Mouse (Mus musculus): ENCODE data around the gene Gm38392. TPM values are rescaled to one million over a fixed set of nuclear protein-coding genes. Genes with fewer than 3 reads are reported as not detected.

Gm38392 gene
- polyA plus RNA-seq, 1 experiment from 2014 or later: 0.20 TPM

DNA sequence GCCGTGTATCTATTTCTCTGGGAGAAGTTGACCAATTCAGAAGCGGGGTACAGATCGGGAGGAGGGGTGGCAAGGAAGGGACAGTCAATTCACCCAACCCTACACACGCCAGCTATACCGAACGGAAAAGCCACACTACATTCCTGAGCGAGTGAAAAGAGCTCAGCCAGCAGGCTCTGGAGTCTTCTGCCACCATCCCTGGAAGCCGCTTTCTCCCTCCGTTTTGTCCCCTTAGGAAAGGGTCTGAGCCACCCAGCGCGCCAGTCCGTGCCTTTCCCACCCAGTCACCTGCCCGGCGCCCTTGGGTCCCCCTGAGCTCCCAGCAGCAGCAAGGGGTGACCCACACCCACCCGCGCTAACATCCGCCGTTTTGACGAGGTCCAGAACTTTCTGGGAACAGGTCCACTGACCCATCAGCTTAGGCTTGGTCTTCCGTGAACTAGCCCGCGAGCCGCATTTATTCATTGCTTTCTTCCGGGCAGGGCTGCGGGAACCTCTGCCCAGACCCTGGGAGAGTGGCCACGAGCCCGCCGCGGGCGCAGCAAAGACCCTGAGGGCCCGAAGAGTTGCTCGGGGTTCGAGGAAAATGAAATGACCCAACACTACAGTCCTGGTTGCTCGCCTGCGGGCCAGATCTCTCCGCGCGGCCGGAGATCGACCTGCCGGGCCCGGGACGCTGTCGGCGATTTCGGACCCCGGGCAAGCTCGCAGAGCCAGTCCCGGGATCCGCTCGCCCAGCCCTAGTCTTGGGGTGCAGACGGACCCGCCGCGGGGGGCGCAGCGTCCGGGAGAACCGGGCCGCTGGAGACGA lies 86.6 kb downstream of the Gm38392 start:
- DNase-seq (ENCODE audit: low spot score) (peak; percentile 66), ATAC-seq (ENCODE audit: low FRiP score) (no peak)
- Histone ChIP-seq H3K4me1 (replicated peaks; ENCODE audit: control insufficient read depth, insufficient read depth, low read length) (peaks cover 27% of the 10 kb centered on the region), H3K27me3 (ENCODE audit: control insufficient read depth, insufficient read depth, low read length) (peaks cover 58% of the 10 kb centered on the region), H3K27ac (ENCODE audit: low read depth, low read length) (peak overlapping the region; percentile 72), H3K36me3 (ENCODE audit: control insufficient read depth, insufficient read depth, low read length) (no peaks in the 10 kb centered on the region), H3K4me2 (replicated peaks; ENCODE audit: low read depth, low read length) (peak overlapping the region; percentile 86), H3K9me3 (ENCODE audit: control insufficient read depth, low read length) (no peaks in the 10 kb centered on the region), H3K4me3 (ENCODE audit: low read depth, low read length) (peak overlapping the region; percentile 44), H3K9ac (ENCODE audit: low read depth, low read length) (peak overlapping the region; percentile 84)
- WGBS: 0% methylated on average over 58 of the region's 61 CpGs

DNA sequence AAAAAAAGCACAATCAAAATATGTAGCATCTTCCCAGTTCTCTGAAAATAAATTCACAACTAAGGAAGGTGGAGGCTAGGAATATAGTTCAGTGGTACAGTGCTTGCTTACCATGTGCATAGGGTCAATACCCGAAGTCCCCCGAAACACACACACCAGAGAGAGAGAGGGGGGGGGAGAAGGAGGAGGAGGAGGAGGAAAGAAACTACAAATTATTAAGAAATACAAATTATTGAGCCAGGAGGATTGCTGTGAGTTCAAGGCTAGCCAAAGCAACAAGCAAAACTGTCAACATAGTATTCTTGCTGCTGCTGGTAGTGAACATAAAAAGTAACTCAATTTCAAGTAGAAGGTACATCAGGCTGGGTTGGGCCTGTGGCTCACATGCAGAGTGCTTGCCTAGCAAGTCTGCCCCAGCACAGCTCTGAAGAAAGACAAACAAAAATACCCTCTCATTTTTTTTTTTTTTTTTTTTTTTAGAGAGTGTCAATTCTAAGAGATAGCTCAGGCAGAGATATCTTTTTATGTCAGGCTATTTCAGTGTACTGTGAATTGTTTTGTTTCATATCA lies 87.4 kb downstream of the Gm38392 start:
- H3K4me2 ChIP-seq (replicated peaks; ENCODE audit: low read depth, low read length): no peak overlapping the region
- no peak overlapping the region for H3K4me3 ChIP-seq (ENCODE audit: low read depth, low read length)
- no peak overlapping the region for H3K27ac ChIP-seq (ENCODE audit: low read depth, low read length)
- H3K9ac ChIP-seq (ENCODE audit: low read depth, low read length): peak overlapping the region; percentile 84
- H3K4me1 ChIP-seq (replicated peaks; ENCODE audit: control insufficient read depth, insufficient read depth, low read length): peaks cover 27% of the 10 kb centered on the region
- no peaks in the 10 kb centered on the region for H3K9me3 ChIP-seq (ENCODE audit: control insufficient read depth, low read length)
- ATAC-seq (ENCODE audit: low FRiP score): no peak
- H3K36me3 ChIP-seq (ENCODE audit: control insufficient read depth, insufficient read depth, low read length): no peaks in the 10 kb centered on the region
- DNase-seq (ENCODE audit: low spot score): peak; percentile 41
- peaks cover 56% of the 10 kb centered on the region for H3K27me3 ChIP-seq (ENCODE audit: control insufficient read depth, insufficient read depth, low read length)
- WGBS: 29% methylated on average over 2 of the region's 2 CpGs

DNA sequence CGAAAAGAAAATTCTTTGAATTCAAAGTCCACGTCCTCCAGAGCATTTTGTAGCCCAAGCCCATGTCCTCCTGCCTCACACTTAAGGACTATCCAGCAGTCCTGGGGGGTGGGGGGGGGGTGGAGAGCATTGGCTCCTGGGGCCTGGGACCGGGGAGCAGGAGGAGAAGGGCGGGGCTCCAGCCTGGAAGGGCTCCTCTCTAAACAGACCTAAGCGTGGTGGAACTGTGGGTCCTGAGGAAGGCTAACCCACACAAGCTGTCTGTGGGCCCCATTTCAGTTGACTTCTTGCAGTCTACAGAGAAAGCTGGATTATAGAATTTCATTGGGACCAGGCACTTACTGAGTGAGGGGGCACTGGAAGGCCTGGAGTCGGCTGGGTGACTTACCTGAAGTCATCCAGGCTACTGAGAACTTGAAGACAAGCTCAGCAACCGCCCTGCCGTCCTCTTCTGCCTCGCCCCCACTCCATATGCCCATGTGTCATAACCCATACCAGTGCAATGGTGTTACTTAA lies 88.4 kb downstream of the Gm38392 start:
- Histone ChIP-seq H3K36me3 (ENCODE audit: control insufficient read depth, insufficient read depth, low read length) (no peaks in the 10 kb centered on the region), H3K9me3 (ENCODE audit: control insufficient read depth, low read length) (no peaks in the 10 kb centered on the region), H3K4me2 (replicated peaks; ENCODE audit: low read depth, low read length) (peak overlapping the region; percentile 14; the same call in 1 of the 2 replicates), H3K27ac (ENCODE audit: low read depth, low read length) (peak overlapping the region; percentile 59), H3K27me3 (ENCODE audit: control insufficient read depth, insufficient read depth, low read length) (peaks cover 48% of the 10 kb centered on the region), H3K4me3 (ENCODE audit: low read depth, low read length) (no peak overlapping the region), H3K4me1 (replicated peaks; ENCODE audit: control insufficient read depth, insufficient read depth, low read length) (peaks cover 21% of the 10 kb centered on the region), H3K9ac (ENCODE audit: low read depth, low read length) (no peak overlapping the region)
- DNase-seq (ENCODE audit: low spot score) (peak; percentile 32), ATAC-seq (ENCODE audit: low FRiP score) (no peak)
- WGBS: 3% methylated on average over 9 of the region's 9 CpGs

DNA sequence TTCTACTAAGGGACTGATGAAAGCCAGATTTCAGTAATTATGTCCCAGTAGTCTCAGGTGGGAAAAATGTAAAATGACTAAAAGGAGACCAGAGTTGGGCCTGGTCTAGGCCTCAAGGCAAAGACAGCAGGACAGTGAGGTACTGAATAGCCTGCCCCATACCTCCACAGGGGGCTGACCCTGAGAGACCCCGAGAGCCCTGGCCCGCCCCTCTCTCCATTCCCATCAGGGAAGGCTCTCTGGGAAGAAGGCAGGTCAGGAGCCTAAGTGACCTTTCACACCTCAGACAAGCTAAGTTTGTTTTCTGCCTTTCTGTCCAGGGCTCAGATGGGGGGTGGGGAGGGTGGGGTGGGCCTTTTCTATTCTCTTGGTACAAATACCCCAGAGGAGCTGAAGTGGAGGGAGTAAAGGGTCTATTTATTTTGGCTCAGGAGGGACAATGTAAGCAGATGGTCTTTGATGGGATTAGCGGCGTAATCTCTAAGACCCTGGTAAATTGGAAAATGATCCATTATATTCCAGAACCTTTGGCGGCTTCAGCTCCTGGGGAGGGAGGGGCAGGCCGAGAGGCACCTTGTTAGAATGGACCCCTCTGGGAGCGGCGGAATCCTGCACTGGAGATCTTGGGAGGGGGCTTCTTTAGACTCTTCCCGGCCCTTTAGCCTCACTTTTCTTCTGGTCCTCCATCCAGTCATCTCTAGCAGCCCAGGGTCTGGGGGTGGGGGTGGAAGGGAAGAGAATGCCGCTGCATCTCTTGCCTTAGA lies 89.1 kb downstream of the Gm38392 start:
- H3K9me3 ChIP-seq (ENCODE audit: control insufficient read depth, low read length): no peaks in the 10 kb centered on the region
- H3K27me3 ChIP-seq (ENCODE audit: control insufficient read depth, insufficient read depth, low read length): peaks cover 44% of the 10 kb centered on the region
- no peak overlapping the region for H3K4me3 ChIP-seq (ENCODE audit: low read depth, low read length)
- WGBS: under 1% methylated on average over 10 of the region's 10 CpGs
- no peak for ATAC-seq (ENCODE audit: low FRiP score)
- H3K27ac ChIP-seq (ENCODE audit: low read depth, low read length): peak overlapping the region; percentile 59
- 0 out of 2 replicates have a peak overlapping the region, but pooled peaks have one; percentile 14 for H3K4me2 ChIP-seq (replicated peaks; ENCODE audit: low read depth, low read length)
- peak; percentile 26 for DNase-seq (ENCODE audit: low spot score)
- H3K4me1 ChIP-seq (replicated peaks; ENCODE audit: control insufficient read depth, insufficient read depth, low read length): peaks cover 17% of the 10 kb centered on the region
- H3K36me3 ChIP-seq (ENCODE audit: control insufficient read depth, insufficient read depth, low read length): no peaks in the 10 kb centered on the region
- no peak overlapping the region for H3K9ac ChIP-seq (ENCODE audit: low read depth, low read length)

Other genes with a start within 250 kb of the Gm38392 start
- gene Gpatch4, start 244.1 kb downstream of the Gm38392 start, polyA plus RNA-seq (2014; fragmentation: Nextera tagmentation; extraction: Ambion mirVana): 34.4 and 37.4 TPM in 2 replicates
- 133 and 138 TPM in 2 replicates for gene Naxe, start 228.7 kb downstream of the Gm38392 start, polyA plus RNA-seq (2014; fragmentation: Nextera tagmentation; extraction: Ambion mirVana)
- gene Ttc24, start 208.9 kb downstream of the Gm38392 start, polyA plus RNA-seq (2014; fragmentation: Nextera tagmentation; extraction: Ambion mirVana): not detected in 2 replicates
- 10.5 and 13.5 TPM in 2 replicates for gene Iqgap3, start 205.2 kb downstream of the Gm38392 start, polyA plus RNA-seq (2014; fragmentation: Nextera tagmentation; extraction: Ambion mirVana)
- 12.0 and 12.3 TPM in 2 replicates for gene Mef2d, start 144.8 kb downstream of the Gm38392 start, polyA plus RNA-seq (2014; fragmentation: Nextera tagmentation; extraction: Ambion mirVana)
- 0.13 and 0.25 TPM in 2 replicates for gene Rhbg, start 32.5 kb downstream of the Gm38392 start, polyA plus RNA-seq (2014; fragmentation: Nextera tagmentation; extraction: Ambion mirVana)
- gene Tsacc, start 9.8 kb upstream of the Gm38392 start, polyA plus RNA-seq (2014; fragmentation: Nextera tagmentation; extraction: Ambion mirVana): 8.1 and 8.6 TPM in 2 replicates
- 736 and 767 TPM in 2 replicates for gene Cct3, start 9.9 kb upstream of the Gm38392 start, polyA plus RNA-seq (2014; fragmentation: Nextera tagmentation; extraction: Ambion mirVana)
- gene Glmp, start 37.8 kb upstream of the Gm38392 start, polyA plus RNA-seq (2014; fragmentation: Nextera tagmentation; extraction: Ambion mirVana): 69.4 and 71.5 TPM in 2 replicates
- 1.7 TPM in 2 replicates for gene Tmem79, start 48.9 kb upstream of the Gm38392 start, polyA plus RNA-seq (2014; fragmentation: Nextera tagmentation; extraction: Ambion mirVana)
- gene Smg5, start 49.0 kb upstream of the Gm38392 start, polyA plus RNA-seq (2014; fragmentation: Nextera tagmentation; extraction: Ambion mirVana): 42.0 and 44.5 TPM in 2 replicates
- gene Paqr6, start 77.4 kb upstream of the Gm38392 start, polyA plus RNA-seq (2014; fragmentation: Nextera tagmentation; extraction: Ambion mirVana): 1.3 and 1.6 TPM in 2 replicates
- gene Bglap3, start 85.5 kb upstream of the Gm38392 start, polyA plus RNA-seq (2014; fragmentation: Nextera tagmentation; extraction: Ambion mirVana): 0.26 TPM in 1 of 2 replicates, not detected in the other
- not detected in 2 replicates for gene Bglap2, start 91.5 kb upstream of the Gm38392 start, polyA plus RNA-seq (2014; fragmentation: Nextera tagmentation; extraction: Ambion mirVana)
- gene Bglap, start 97.3 kb upstream of the Gm38392 start, polyA plus RNA-seq (2014; fragmentation: Nextera tagmentation; extraction: Ambion mirVana): not detected in 2 replicates
- gene Pmf1, start 123.1 kb upstream of the Gm38392 start, polyA plus RNA-seq (2014; fragmentation: Nextera tagmentation; extraction: Ambion mirVana): 108 and 109 TPM in 2 replicates
- 22.1 and 23.7 TPM in 2 replicates for gene Slc25a44, start 137.9 kb upstream of the Gm38392 start, polyA plus RNA-seq (2014; fragmentation: Nextera tagmentation; extraction: Ambion mirVana)
- 5.7 and 7.8 TPM in 2 replicates for gene Sema4a, start 174.0 kb upstream of the Gm38392 start, polyA plus RNA-seq (2014; fragmentation: Nextera tagmentation; extraction: Ambion mirVana)
- gene Lmna, start 222.7 kb upstream of the Gm38392 start, polyA plus RNA-seq (2014; fragmentation: Nextera tagmentation; extraction: Ambion mirVana): 22.5 and 22.8 TPM in 2 replicates
- 45.9 and 51.9 TPM in 2 replicates for gene Mex3a, start 245.2 kb upstream of the Gm38392 start, polyA plus RNA-seq (2014; fragmentation: Nextera tagmentation; extraction: Ambion mirVana)

All from hindbrain, embryonic 11.5 days (tissue).